Mouse (Mus musculus) forelimb bud, embryonic 11.5 days (tissue): ENCODE measurements around the gene Olfr559.

Experiments
- DNase-seq: peaks from one replicate; pipeline ENCODE4 v3.0.0-alpha.2; 2012; ENCODE audit warnings: low read depth, low spot score

Gene Olfr559

GRCm38 (mm10) chr7:102727391-102727790 lies at the start of gene Olfr559:
Olfr559 (minus strand) TSS chr7:102727491.
- DNase-seq: no peak

DNA sequence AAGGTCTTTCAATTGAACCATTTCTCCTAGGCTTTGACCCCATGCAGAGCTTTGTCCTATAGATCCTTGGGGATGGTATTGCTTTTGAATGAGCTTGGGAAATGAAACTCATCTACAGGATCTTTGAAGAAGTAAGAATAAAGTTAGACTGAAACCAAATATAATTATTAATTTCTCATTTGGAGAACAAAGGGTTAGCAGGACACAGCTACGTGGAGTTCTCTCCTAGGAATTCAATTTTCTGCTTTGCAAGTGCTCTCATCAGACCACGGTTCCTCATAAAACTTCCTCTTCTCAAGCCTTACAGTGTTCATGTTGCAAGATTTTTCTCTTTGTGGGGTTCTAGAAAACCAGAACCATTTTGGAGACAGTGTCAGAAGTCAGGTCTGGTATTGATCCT lies 43.6 kb upstream of the Olfr559 start, which contains the start of gene Olfr561:
TSS of gene Olfr561 (plus strand) at position 301 of the 400 bp plus-strand sequence.
- DNase-seq: no peak

GRCm38 (mm10) chr7:102759266-102759665 lies 32.0 kb upstream of the Olfr559 start, which contains the start of the genes Olfr560 and Olfr78:
Olfr560 (minus strand) TSS chr7:102759366.
Olfr78 (minus strand) TSS chr7:102759471.
- no peak for DNase-seq

- DNase-seq: no peak
Measured at GRCm38 (mm10) chr7:102752086-102752485, 24.8 kb upstream of the Olfr559 start.

- DNase-seq: no peak
Measured at GRCm38 (mm10) chr7:102737705-102738104, 10.4 kb upstream of the Olfr559 start.

DNA sequence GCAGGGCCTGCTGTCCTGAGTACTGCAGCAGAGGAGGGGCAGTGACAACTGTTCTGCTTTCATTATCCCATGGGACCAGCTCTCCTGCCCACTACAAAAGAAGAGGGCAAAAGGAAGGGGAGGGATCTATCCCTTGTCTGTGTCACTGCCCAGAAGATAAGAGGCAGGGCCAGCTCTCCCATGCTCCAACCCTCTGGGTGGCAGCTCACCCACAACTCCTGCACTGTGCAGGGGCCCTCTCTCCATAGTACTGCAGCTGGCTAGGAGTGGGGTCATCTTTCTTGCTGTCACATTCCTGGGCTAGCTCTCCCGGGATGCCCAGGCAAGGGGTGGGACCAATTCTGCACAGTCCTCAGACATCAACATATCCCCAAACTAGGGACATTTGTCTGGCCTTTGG lies 6.5 kb upstream of the Olfr559 start:
- no peak for DNase-seq

DNA sequence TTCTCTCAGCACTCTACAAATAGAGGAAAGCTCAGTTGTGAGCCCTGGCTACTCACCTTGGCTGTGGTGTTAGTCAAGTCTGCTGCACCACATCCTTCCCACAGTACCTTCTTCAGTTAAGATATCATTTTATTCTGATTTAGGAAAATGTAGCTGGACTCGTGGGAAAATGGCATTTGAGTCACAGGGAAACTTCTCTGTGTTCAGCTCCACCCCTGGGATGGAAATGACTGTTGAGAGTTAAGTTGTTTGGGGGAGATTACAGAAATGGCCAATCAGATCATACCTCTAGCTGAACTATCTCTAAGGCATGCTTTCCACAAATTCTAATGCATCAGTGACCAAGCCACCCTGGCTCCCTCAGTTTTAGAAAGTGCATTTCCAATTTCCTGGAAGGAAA lies 8.3 kb downstream of the Olfr559 start, which contains the start of gene Olfr33:
TSS of gene Olfr33 (minus strand) at position 101 of the 400 bp plus-strand sequence.
- DNase-seq: no peak

DNA sequence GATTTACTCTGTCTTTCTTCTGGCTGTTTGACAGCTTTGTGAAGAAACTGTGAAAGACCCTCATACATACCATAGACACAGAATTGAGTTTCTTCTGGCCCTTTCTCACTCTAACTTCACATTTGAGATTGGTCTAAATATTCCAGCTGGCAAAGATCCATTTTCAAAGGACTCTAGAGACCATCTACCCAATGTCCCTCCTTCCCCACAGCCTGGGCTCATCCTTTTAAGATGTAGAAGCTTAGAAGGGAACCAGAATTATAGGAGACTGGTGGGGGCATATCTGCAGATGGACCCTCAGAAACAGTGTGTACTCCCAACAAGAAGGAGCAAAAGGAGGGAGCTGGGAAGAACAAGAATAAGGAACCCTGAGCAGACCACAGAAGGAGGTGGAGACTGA lies 25.4 kb downstream of the Olfr559 start, which contains the start of gene Olfr558:
TSS of gene Olfr558 (plus strand) at position 301 of the 400 bp plus-strand sequence.
- DNase-seq: no peak

- no peak for DNase-seq
Measured at GRCm38 (mm10) chr7:102698461-102698860, 28.8 kb downstream of the Olfr559 start.

- peak; percentile 40 for DNase-seq
Measured at GRCm38 (mm10) chr7:102695358-102696125, 31.7 kb downstream of the Olfr559 start, which contains the start of gene Olfr557. Olfr557 (plus strand) TSS chr7:102695910.

DNA sequence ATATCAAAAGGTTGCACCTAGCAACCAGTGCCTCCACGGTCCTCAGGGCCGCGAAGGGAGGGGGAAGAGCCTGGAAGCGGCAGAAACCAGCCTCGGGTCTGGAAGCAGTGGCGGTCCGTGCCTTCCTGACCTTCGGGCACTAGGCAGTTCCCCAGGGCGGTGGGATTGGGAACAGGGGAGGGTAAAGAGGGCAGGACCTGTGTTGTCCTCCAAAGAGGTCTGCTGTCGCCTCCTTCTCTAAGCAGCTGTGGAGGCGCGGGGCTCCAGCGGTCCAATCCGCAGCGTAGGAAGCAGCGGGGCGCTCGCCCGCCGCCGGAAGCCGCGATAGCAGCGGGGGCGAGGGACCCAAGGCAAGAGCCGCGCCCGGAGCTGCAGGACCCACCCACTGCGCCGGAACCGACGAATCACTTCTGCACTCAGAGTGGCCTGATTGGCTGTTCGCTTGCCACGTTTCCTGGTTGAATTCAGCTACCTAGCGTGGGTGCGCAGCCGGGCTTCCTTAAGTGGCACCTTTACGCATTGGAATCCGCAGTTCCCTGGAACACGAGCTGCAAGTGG lies 40.3 kb downstream of the Olfr559 start, which contains the start of gene Trim68:
TSS of gene Trim68 (minus strand) at position 384 of the 558 bp plus-strand sequence.
- peak; percentile 87 for DNase-seq

DNA sequence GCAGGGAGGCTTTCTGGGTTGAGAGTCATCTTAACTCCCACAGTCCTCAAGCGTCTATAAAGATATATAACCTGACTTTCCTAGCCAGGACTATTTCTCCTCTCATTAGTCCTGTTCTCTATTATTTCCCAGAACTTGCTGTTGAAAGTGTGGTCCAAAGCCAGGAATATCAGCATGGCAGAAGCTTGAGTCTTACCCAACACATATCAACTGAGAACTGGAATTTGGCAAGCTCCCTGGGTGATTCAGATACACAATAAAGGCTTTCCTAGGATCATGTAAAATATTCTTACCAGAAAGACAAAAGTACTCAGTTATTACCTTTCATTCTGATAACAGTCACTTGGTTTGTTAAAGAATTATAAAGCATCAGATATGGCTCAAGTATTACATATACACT lies 45.4 kb downstream of the Olfr559 start:
- no peak for DNase-seq

DNA sequence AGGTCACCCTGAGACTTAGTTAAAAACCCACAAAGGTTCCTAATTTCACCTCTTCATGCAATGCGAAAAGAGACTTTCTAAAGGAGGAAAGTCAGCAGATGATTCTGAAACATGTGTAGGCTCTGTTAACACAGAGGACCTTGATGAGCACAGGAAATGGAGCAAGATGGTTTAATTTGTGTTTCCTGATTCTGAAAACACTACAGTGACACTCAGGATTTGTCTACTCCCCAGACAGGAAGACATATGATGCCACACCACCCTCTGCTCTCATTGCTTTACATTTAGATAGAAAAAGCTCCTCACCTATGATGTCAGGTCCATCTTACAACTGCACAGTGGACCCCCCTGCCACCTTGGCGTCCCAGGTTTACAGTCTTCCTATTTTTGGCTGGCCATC lies 51.1 kb downstream of the Olfr559 start:
- no peak for DNase-seq
